Mouse (Mus musculus): ENCODE data around the gene Efna2.
A peak's percentile ranks its signal among the peaks of the same experiment; 100 is the strongest.

Gene Efna2

GRCm38 (mm10) chr10:80179068-80180051 is at the start of gene Efna2:
TSS of gene Efna2 (plus strand) at chr10:80179482.
- no peak for DNase-seq (ENCODE audit: low spot score)

DNA sequence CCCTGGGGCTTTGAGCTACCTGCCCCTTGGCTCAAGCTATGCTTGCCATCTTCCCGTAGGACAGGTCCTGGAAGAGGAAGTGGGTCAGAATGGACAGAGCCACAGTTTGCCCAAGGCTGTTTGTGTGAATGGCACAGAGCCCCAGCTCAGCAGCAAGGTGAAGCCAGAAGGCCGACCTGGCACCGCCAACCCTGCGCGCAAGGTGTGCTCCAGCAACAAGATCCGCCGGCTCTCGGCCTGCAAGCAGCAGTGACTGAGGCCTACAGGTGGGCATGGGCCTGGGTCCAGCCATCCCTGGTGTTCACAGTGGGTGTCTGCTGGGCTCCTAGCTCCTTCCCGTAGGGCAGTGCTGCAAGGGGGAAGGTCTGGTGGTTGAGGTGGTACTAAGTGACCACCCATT is 49.4 kb upstream of the Efna2 start:
- no peak for DNase-seq (ENCODE audit: low spot score)

- DNase-seq (ENCODE audit: low spot score) = no peak
These were observed 48.8 kb upstream of the Efna2 start for GRCm38 (mm10) chr10:80130403-80131031.

- DNase-seq (ENCODE audit: low spot score) = no peak
These were observed 47.8 kb upstream of the Efna2 start for GRCm38 (mm10) chr10:80131316-80131951.

DNA sequence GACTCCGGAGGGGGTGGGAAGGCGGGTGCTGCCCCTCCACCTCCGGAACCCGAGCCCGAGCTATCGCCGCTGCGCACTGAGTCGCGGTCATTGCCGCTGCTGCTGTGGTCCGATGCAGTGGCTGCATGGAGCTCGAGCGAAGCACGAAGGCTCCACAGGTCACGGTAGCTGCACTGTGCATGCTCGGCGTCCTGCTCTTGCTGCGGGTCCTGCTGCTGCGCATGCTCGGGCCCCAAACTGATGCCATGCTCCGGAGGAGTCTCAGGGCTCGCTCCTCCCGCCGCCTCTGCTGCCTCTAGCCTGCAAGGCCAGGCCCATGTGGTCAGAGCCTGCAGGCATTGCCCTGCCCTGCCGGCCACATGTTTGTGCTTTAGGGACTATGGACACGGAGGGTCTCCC is 47.3 kb upstream of the Efna2 start:
- no peak for DNase-seq (ENCODE audit: low spot score)

GRCm38 (mm10) chr10:80133226-80133849 is 45.9 kb upstream of the Efna2 start:
- no peak for DNase-seq (ENCODE audit: low spot score)

- no peak for DNase-seq (ENCODE audit: low spot score)
These were observed 44.9 kb upstream of the Efna2 start for GRCm38 (mm10) chr10:80134421-80134820.

GRCm38 (mm10) chr10:80135161-80135560 is 44.1 kb upstream of the Efna2 start:
- no peak for DNase-seq (ENCODE audit: low spot score)

- no peak for DNase-seq (ENCODE audit: low spot score)
These were observed 43.6 kb upstream of the Efna2 start for GRCm38 (mm10) chr10:80135641-80136040.

GRCm38 (mm10) chr10:80136179-80136951 is 42.9 kb upstream of the Efna2 start:
- no peak for DNase-seq (ENCODE audit: low spot score)

GRCm38 (mm10) chr10:80136952-80137625 is 42.2 kb upstream of the Efna2 start:
- no peak for DNase-seq (ENCODE audit: low spot score)

DNA sequence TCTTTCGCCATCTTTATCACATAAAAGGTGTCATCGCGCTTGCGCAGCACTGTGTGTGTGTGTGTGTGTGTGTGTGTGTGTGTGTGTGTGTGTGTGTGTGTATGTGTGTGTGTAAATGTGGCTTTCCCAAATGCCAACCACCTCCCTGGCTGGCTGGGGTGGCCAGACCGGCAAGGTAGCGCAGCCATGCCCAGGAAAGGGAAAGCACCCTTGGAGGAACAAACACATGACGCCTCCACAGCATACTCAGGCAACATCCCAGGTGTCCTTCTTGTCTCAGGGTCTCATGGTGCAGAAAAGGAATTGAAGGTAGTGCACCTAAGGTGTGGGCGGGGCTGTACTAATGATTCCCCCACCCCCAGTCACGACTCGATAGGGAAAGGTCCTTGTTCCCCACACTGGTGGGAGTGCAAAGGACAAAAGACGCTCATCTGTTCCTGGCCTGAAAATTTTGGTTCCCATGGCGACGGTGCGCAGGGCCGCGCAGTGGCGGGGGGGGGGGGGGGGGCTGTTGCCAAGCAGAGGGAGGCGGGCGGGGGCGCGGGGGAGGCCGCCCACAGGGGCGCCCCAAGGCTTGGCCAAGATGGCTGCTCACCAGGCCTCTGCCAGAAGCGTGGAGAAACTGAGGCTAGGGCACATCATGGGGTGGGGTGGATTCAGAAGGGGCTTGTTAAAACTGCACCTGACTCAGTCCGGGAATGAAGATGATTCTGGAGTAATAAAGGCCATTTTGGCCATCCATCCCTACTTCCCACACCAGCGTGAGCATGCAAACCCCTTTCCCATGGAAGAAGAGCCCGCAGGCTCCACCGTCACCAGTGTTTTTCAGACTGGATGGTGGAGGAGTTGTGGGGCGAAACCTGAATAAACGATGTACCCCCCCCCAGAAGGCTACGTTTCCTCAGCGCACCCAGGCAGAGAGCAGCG is 41.4 kb upstream of the Efna2 start:
- DNase-seq (ENCODE audit: low spot score) = no peak

DNA sequence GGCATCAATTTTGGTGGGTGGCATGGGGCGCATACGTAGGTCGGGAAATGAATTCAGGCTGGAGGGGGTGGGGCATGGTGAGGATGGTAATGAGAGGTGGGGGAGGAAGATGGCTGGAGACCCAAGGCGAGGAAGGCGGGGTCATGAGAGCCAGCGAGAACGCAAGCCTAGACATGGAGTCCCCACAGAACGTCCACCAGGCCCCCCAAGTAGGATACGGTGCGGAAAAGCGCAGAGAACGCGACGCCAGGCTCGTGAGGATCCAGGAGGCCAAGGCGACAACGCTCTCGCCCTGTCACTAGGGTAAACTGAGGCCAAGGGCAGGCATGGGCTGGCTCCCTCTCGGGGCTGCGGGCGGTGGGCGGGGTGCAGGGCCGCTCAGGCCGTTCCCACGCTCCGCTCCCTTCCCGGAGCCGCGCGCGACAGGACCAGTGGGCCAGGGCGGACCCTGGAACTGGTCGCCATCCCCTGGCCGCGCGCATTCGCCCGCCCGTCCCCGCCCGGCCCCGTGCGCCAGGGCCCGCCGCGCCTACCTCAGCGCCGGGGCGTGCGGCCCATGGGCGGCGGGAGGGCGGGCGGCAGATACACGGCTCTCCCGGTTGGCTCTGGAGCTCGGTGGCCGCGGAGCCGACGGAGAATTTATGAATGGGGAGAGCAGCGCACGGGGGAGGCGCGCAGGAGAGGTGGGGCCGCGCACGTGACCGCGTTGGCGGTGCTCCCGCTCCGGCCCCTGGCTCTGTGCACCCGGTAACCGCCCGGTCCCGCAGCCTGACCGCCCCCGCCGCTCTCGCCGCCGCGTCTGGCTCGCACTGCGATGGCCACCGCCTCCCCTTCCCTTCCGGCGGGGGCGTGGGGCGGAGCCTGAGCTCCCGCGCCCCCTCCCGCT is 40.5 kb upstream of the Efna2 start, which contains the start of gene Atp5d:
Gene Atp5d, plus strand, starts transcription at position 80 of the 886 bp plus-strand sequence.
- DNase-seq (ENCODE audit: low spot score) = peak; percentile 71

GRCm38 (mm10) chr10:80139439-80139775 is 39.9 kb upstream of the Efna2 start:
- DNase-seq (ENCODE audit: low spot score) = no peak

GRCm38 (mm10) chr10:80139975-80140665 is 39.2 kb upstream of the Efna2 start:
- DNase-seq (ENCODE audit: low spot score) = no peak

DNA sequence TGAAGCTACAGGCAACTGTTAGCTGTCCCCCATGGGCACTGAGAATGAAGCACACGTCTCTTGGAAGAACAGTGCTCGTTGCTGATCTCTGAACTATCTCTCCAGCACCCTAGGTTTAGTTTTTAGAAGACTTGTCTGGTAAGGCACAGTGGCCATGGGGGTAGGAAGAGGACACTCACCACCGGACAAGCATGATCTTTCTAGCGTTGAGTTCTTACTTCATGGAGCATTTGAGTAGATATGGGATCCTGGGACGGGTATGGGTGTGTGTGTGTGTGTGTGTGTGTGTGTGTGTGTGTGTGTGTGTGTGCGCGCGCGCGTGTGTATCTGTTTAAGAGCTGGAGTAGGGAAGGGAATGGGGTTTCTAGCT is 38.6 kb upstream of the Efna2 start, which contains the start of gene Cbarp:
Gene Cbarp, minus strand, starts transcription at position 170 of the 370 bp plus-strand sequence.
- no peak for DNase-seq (ENCODE audit: low spot score)

GRCm38 (mm10) chr10:80141243-80141642 is 38.0 kb upstream of the Efna2 start:
- peak; percentile 96 for DNase-seq (ENCODE audit: low spot score)
